Mouse (Mus musculus): ENCODE data around the gene Oas1a. TPM values are rescaled to one million over a fixed set of nuclear protein-coding genes. Genes with fewer than 3 reads are reported as not detected.
"Not testable (repeated sequence)": the region's sequence is repeated elsewhere in the genome, so short reads cannot be mapped to it uniquely, and the experiment has no call there.

Gene Oas1a
- polyA plus RNA-seq, 1 experiment from 2014 or later: 0.49 TPM

- ATAC-seq (ENCODE audit: insufficient number of reproducible peaks, insufficient read depth, low FRiP score, low TSS enrichment); H3K36me3 ChIP-seq; H3K27me3 ChIP-seq; H3K9me3 ChIP-seq; H3K9ac ChIP-seq; H3K4me1 ChIP-seq; H3K27ac ChIP-seq; H3K4me2 ChIP-seq (replicated peaks); H3K4me3 ChIP-seq: not testable (repeated sequence)
- 67% methylated on average over 2 of the region's 2 CpGs for WGBS
Observed at GRCm38 (mm10) chr5:120919156-120919935, 12.0 kb upstream of the Oas1a start.

- H3K4me3 ChIP-seq; H3K27me3 ChIP-seq; ATAC-seq (ENCODE audit: insufficient number of reproducible peaks, insufficient read depth, low FRiP score, low TSS enrichment); H3K27ac ChIP-seq; H3K9ac ChIP-seq; H3K4me1 ChIP-seq; H3K9me3 ChIP-seq; H3K4me2 ChIP-seq (replicated peaks); H3K36me3 ChIP-seq: not testable (repeated sequence)
- WGBS: 50% methylated on average over 8 of the region's 8 CpGs
Observed at GRCm38 (mm10) chr5:120914204-120914603, 6.9 kb upstream of the Oas1a start, which contains the start of gene Oas1d. TSS of gene Oas1d (plus strand) at chr5:120914536.

GRCm38 (mm10) chr5:120908196-120908920 is 1.0 kb upstream of the Oas1a start:
- ATAC-seq (ENCODE audit: insufficient number of reproducible peaks, insufficient read depth, low FRiP score, low TSS enrichment): no peak
- Histone ChIP-seq H3K4me1 (no peaks in the 10 kb centered on the region), H3K9ac (no peak overlapping the region), H3K27me3 (no peaks in the 10 kb centered on the region), H3K27ac (no peak overlapping the region), H3K4me2 (replicated peaks) (no peak overlapping the region), H3K9me3 (no peaks in the 10 kb centered on the region), H3K4me3 (no peak overlapping the region), H3K36me3 (no peaks in the 10 kb centered on the region)
- WGBS: 42% methylated on average over 7 of the region's 7 CpGs

- ATAC-seq (ENCODE audit: insufficient number of reproducible peaks, insufficient read depth, low FRiP score, low TSS enrichment): no peak
- no peak overlapping the region for H3K4me2 ChIP-seq (replicated peaks)
- H3K27me3 ChIP-seq: no peaks in the 10 kb centered on the region
- H3K36me3 ChIP-seq: no peaks in the 10 kb centered on the region
- H3K4me1 ChIP-seq: no peaks in the 10 kb centered on the region
- H3K4me3 ChIP-seq: no peak overlapping the region
- no peaks in the 10 kb centered on the region for H3K9me3 ChIP-seq
- no peak overlapping the region for H3K27ac ChIP-seq
- H3K9ac ChIP-seq: no peak overlapping the region
- WGBS: 91% methylated on average over 5 of the region's 5 CpGs
Observed at GRCm38 (mm10) chr5:120902056-120902455, 5.3 kb downstream of the Oas1a start.

- Histone ChIP-seq H3K27me3 (no peaks in the 10 kb centered on the region), H3K4me3 (no peak overlapping the region), H3K27ac (no peak overlapping the region), H3K4me2 (replicated peaks) (no peak overlapping the region), H3K9ac (no peak overlapping the region), H3K4me1 (no peaks in the 10 kb centered on the region), H3K9me3 (no peaks in the 10 kb centered on the region), H3K36me3 (no peaks in the 10 kb centered on the region)
- WGBS: 68% methylated on average over 1 of the region's 1 CpGs
- ATAC-seq (ENCODE audit: insufficient number of reproducible peaks, insufficient read depth, low FRiP score, low TSS enrichment): no peak
Observed at GRCm38 (mm10) chr5:120900666-120901065, 6.7 kb downstream of the Oas1a start.

- Histone ChIP-seq H3K9ac (no peak overlapping the region), H3K4me1 (no peaks in the 10 kb centered on the region), H3K4me2 (replicated peaks) (no peak overlapping the region), H3K27me3 (no peaks in the 10 kb centered on the region), H3K36me3 (no peaks in the 10 kb centered on the region), H3K27ac (no peak overlapping the region), H3K4me3 (no peak overlapping the region), H3K9me3 (no peaks in the 10 kb centered on the region)
- ATAC-seq (ENCODE audit: insufficient number of reproducible peaks, insufficient read depth, low FRiP score, low TSS enrichment): no peak
Observed at GRCm38 (mm10) chr5:120898726-120899125, 8.6 kb downstream of the Oas1a start.

- ATAC-seq (ENCODE audit: insufficient number of reproducible peaks, insufficient read depth, low FRiP score, low TSS enrichment): no peak
- no peaks in the 10 kb centered on the region for H3K9me3 ChIP-seq
- no peak overlapping the region for H3K27ac ChIP-seq
- H3K4me3 ChIP-seq: no peak overlapping the region
- 91% methylated on average over 6 of the region's 6 CpGs for WGBS
- H3K4me2 ChIP-seq (replicated peaks): no peak overlapping the region
- H3K4me1 ChIP-seq: no peaks in the 10 kb centered on the region
- no peak overlapping the region for H3K9ac ChIP-seq
- no peaks in the 10 kb centered on the region for H3K36me3 ChIP-seq
- no peaks in the 10 kb centered on the region for H3K27me3 ChIP-seq
Observed at GRCm38 (mm10) chr5:120898307-120898706, 9.0 kb downstream of the Oas1a start.

GRCm38 (mm10) chr5:120895231-120895900 is 12.0 kb downstream of the Oas1a start:
- Histone ChIP-seq H3K9me3 (no peaks in the 10 kb centered on the region), H3K4me3 (no peak overlapping the region), H3K27ac (no peak overlapping the region), H3K36me3 (no peaks in the 10 kb centered on the region), H3K9ac (no peak overlapping the region), H3K27me3 (no peaks in the 10 kb centered on the region), H3K4me2 (replicated peaks) (no peak overlapping the region), H3K4me1 (no peaks in the 10 kb centered on the region)
- 84% methylated on average over 11 of the region's 11 CpGs for WGBS
- no peak for ATAC-seq (ENCODE audit: insufficient number of reproducible peaks, insufficient read depth, low FRiP score, low TSS enrichment)

- H3K27me3 ChIP-seq; H3K9ac ChIP-seq; H3K9me3 ChIP-seq; H3K27ac ChIP-seq; ATAC-seq (ENCODE audit: insufficient number of reproducible peaks, insufficient read depth, low FRiP score, low TSS enrichment); H3K4me1 ChIP-seq; H3K4me2 ChIP-seq (replicated peaks); H3K36me3 ChIP-seq; H3K4me3 ChIP-seq: not testable (repeated sequence)
- WGBS: 76% methylated on average over 2 of the region's 2 CpGs
Observed at GRCm38 (mm10) chr5:120894692-120895091, 12.6 kb downstream of the Oas1a start.

- H3K27ac ChIP-seq; H3K4me1 ChIP-seq; H3K36me3 ChIP-seq; ATAC-seq (ENCODE audit: insufficient number of reproducible peaks, insufficient read depth, low FRiP score, low TSS enrichment); H3K27me3 ChIP-seq; H3K4me2 ChIP-seq (replicated peaks); H3K9me3 ChIP-seq; H3K9ac ChIP-seq; H3K4me3 ChIP-seq: not testable (repeated sequence)
- WGBS: 93% methylated on average over 4 of the region's 4 CpGs
Observed at GRCm38 (mm10) chr5:120893866-120894265, 13.5 kb downstream of the Oas1a start.

- no peaks in the 10 kb centered on the region for H3K36me3 ChIP-seq
- H3K27me3 ChIP-seq: no peaks in the 10 kb centered on the region
- H3K9me3 ChIP-seq: no peaks in the 10 kb centered on the region
- ATAC-seq (ENCODE audit: insufficient number of reproducible peaks, insufficient read depth, low FRiP score, low TSS enrichment): no peak
- 27% methylated on average over 2 of the region's 2 CpGs for whole genome bisulfite sequencing
- no peak overlapping the region for H3K4me2 ChIP-seq (replicated peaks)
- no peak overlapping the region for H3K9ac ChIP-seq
- H3K27ac ChIP-seq: no peak overlapping the region
- no peaks in the 10 kb centered on the region for H3K4me1 ChIP-seq
- H3K4me3 ChIP-seq: no peak overlapping the region
Observed at GRCm38 (mm10) chr5:120892243-120892660, 15.1 kb downstream of the Oas1a start.
